Mouse (Mus musculus) 3134 (cell line): ENCODE data around the gene Psen2.

Experiments used
- DNase-seq: peaks from one replicate; pipeline ENCODE4 v3.0.0-alpha.2; 2011; ENCODE audit warnings: low spot score; ENCODE audit not compliant: insufficient read length; ENCODE audit errors: extremely low read depth

The Psen2 gene

DNA sequence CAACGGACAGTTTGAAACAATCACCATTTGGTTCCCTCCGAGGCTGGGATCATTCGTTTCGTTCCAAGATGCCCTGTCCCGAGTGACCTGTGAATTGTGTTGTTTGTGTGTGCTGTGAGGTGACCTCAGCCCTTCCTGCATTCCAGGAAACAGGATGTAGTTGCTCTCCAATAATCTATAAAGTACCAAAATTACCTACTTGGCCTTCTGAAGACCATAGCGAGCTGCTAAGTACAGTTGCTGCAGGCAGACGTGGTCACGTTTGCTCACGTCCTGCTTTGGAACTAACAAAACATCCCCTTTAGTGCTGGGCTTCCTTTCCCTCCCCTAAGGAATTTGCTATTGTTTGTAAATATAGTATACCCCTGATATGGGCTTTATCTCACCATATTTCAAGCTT is 14.3 kb upstream of the Psen2 start:
- DNase-seq = no peak

GRCm38 (mm10) chr1:180274725-180275308 is 11.6 kb upstream of the Psen2 start:
- DNase-seq = no peak

- DNase-seq = no peak
Observed at GRCm38 (mm10) chr1:180269033-180269432, 5.8 kb upstream of the Psen2 start.

DNA sequence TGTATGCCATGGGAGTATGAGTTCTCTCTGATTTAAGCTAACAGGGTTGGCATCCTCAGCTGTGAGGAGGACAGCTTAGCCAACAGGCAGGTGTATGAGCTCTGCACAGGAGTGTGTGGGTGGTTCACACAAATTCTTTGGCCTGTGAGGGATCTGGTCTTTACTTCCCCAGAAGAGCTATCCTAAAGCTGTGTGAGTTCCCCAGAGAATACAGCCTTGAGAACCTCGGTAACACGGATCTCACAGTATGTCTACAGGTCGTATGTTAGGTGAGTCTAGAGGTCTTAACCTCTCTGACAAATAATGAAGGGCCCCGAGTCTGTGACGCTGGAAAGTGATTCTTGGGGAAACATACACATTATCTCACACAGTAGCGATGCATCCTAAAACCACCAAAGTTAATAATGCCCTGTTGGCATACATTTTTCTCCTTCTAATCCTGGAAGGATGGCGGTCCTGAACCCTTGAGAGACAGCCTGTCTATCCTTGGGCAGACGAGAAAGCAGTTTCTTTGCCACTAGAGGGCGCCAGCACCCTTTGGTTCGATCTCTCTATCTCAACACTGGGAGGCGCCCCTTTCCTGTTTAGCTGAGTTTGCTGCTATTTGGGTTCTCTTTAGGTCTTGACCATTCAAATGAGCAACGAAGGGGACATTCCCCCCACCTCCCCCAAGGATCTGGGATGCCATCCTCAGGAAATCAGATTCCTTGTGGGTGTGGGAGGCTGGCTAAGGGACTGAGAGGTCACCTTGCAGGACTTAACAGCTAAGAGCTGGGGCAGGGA is 5.2 kb upstream of the Psen2 start:
- peak; percentile 48 for DNase-seq

DNA sequence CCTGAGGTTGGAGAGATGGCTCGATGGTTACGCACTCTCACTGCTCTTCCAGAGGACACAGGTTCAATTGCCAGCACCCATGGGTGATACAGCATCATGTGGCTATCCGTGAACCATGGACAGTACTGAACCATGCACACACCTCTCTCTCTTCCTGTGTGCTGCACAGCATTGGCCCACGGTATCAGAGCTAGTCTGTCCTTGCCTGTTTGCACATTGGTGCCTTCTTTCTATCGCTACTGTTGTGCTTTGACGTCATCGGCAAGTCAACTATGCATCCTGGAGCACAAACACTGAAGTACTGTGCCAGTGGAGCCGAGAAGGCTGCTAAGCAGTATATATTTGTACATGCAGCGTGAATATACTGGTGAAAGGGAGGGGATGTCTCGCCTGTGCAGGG is 3.9 kb upstream of the Psen2 start:
- DNase-seq = no peak

DNA sequence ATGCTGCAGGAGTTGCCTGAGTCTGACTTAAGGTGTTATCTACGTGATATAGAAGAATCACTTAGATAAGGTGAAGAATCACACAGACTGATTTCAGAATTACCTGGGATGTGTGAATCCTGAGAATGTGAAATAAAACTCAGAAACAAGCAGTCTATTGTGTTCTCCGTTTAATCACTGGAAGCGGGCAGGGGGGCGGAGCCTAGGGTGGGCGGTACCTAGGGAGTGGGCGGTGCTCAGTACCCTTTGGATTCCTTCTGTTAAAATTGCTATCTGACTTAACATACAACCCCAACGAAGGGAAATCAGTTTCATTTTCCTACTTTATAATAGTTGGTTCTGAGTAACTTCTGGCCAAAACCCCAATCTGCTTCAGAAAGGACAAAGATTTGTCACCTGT is 2.2 kb upstream of the Psen2 start:
- no peak for DNase-seq

DNA sequence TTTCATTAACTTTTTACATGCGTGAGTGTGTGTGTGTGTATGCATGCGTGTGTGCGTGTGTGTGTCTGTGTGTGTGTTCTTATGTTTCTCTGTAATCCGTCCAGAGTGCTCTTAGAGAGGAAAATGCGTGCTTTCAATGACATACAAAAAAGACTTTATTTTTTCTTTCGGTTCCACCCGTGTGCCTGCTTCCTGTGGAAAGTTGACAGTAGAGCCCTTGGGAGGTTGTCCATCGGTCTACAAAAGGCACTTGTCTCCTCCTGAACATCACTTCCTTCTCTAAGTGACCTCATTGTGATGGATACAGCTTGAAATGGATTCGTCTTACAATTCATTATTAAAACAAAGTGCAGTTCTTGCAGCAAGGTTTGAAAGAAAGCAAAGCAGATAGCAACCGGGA is 1.6 kb upstream of the Psen2 start:
- no peak for DNase-seq

- DNase-seq = no peak
Observed at GRCm38 (mm10) chr1:180264389-180264788, 1.2 kb upstream of the Psen2 start.

GRCm38 (mm10) chr1:180261857-180262570 is 1.2 kb downstream of the Psen2 start:
- DNase-seq = no peak

DNA sequence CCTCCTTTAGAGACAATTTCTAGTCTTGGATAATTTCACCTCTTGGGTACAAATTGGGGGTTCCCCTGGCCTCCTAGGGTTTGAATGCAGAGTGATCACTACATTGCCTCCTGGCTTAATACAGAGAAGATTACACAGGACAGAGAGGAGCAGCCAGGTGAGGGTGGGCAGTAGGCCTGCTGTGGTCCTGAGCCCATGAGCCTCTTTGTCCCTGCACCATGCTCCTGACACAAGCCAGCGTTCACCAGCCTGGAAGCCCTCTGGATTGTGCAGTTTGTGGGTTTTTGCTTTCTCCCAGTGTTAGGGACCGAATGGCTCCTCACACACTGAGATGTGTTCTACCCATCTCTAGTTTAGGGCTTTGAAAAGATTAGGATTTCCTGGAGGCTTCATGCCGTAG is 1.8 kb downstream of the Psen2 start:
- DNase-seq = no peak

GRCm38 (mm10) chr1:180260886-180261285 is 2.4 kb downstream of the Psen2 start:
- DNase-seq = no peak

DNA sequence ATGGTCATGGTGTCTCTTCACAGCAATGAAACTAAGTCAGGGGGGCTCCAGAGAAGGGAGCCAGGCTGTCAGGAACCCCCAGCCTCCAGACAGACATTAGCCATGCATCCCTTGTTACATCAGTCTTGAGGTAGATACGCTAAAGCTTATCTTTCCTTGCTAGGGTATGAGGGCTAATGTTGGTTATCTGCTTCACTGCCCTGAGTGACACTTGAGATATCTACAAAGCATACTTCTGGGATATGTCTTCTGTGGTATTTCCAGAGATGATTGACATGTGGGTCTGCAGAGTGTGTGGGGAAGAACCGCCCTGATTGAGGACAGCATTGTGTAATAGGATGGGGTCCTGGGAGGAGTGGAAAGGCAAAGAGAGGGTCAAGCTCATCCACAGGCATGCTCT is 3.5 kb downstream of the Psen2 start:
- DNase-seq = no peak

- DNase-seq = no peak
Observed at GRCm38 (mm10) chr1:180257446-180257845, 5.8 kb downstream of the Psen2 start.

DNA sequence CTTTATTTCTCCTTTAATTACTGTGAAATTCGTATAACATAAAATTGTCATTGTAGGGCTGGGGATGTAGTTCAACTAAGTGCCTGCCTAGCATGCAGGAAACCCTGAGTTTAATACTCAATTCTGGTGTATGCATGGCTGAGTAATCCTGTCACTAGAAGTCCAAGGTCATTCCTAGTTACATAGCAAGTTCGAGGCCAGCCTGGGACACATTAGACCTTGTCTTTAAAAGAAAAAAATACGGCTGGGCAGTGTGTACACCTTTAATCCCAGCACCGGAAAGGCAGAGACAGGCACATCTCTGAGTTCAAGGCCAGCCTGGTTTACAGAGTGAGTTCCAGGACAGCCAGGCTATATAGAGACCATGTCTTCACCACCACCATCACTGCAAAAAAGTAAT is 6.4 kb downstream of the Psen2 start:
- no peak for DNase-seq

GRCm38 (mm10) chr1:180256138-180256674 is 7.0 kb downstream of the Psen2 start:
- DNase-seq = peak; percentile 91

DNA sequence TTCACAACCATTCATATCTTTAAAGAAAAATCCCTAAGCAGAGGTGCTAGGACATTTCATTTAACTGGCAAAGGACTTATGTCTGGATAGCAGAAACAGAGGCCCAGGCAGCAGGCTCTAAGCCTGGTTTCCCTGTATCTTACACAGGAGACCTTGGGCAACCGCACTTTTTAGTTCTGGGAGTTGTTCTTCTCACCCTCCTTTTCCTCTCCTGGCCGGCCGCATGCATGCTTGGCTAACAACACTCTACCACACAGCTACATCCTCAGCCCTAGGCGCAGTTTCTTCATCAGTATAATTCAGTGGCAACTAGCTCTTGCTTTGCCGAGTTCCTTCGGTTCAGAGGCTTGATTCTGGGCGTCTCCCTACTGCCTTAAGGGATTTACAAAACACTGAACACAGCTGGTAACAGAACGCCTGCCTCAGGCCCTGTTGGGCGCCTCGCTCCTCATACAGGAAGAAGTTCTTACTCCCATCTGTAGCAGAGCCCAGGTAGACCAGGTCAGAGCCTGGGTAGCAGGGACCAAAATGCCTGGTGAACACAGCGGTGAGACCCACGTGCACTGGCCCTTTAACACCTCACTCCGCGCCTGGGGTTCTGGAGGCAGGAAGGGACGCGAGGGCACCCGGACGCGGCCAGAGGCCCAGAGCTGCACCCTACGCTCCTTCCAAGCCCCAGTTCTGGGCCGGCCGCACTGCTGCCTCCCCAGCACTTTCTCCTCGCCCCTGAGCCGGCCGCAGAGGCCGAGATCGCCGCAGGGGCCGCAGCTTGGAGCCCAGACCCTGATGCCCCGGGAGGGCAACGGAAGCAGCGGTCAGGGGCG is 7.7 kb downstream of the Psen2 start:
- DNase-seq = no peak

- DNase-seq = no peak
Observed at GRCm38 (mm10) chr1:180254316-180254715, 8.9 kb downstream of the Psen2 start.

DNA sequence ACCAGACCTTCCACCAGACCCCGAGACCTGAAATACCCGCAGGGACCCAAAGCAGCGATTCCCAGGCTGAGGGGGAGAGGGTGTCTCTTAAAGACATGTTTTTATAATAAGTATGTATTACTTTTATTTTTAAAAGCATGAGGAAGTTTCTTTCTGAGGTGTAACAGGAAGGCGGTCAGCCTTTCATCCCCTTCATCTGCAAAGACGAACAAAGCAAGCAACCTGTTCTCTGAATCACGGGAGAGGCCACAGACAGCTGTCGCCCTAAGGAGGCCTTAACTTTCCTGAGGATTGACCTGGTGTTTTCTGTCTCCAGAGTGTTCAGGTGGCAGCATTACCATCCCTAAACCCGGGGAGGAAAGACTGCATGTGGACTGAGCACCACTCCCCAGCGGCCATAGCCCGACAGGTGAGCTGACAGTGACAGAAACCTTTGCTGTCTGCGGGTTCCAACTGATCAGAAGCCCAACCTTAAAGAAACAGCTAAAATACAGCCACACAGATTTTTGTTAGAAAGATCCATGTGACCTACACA is 10.5 kb downstream of the Psen2 start:
- no peak for DNase-seq

DNA sequence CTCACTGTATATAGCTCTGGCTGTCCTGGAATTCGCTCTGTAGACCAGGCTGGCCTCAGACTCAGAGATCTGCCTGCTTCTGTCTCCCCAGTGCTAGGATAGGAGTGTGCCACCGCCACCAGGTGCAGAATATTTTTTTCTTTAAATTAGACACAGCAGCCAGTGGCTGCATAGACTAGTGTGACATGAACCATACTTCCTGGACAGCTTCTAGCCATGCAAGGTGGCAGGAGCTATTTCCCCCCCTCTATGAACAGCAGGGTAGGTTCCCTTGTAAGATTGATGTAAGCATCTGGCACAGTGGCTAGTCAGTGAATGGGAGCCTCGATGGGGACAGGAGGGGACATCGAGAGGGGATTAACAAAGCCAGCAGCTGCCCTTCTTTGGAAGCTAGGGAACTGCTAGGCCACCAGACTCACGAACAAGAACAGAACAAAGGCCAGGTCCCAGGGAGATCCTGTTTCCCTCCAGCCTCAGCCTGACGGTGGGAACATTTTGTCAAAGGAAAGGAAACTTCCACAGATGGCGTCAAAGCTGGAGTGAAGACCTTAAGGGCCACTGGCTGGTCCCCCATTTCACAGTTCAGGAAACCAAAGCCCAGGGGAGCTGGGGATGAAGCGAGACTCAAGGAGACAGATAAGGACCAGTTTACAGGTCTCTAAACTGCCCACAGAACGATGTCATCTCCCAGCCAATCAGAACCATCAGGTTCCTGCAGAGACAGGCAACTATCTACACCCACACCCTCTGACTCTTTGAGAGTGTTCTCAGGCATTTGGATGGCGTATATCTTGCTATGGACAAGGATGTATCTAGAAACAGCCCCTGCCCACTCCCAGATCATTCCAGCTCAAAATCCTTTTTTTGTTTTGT is 11.8 kb downstream of the Psen2 start:
- DNase-seq = no peak

DNA sequence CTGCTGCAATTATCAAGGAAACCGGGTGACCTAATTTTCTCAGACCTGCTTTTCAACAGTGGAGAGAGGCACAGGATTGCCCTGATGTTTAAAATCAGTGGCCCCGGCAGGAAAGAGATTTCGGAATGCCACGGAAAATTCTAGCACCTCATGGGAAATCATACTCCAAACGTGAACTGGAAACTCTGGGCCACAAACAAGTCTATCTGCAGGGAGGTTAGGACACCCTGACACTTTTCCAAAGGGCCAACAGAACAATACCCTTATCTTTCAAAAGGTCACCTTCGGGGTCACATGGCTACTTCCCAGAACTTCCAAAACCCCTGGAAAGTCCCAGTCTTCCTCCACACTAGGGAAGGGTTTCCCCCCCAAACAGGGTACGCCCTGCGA is 12.8 kb downstream of the Psen2 start:
- no peak for DNase-seq
